Mouse (Mus musculus) frontal cortex, postnatal 14 days (tissue): ENCODE data around the gene Trafd1.
"Not testable (repeated sequence)": the region's sequence is repeated elsewhere in the genome, so short reads cannot be mapped to it uniquely, and the experiment has no call there.

Experiments used
- DNase-seq, 2 experiments: peaks; one replicate each; pipeline ENCODE4 v3.0.0; 2022; ENCODE audit warnings: low spot score in 2 of 2

The Trafd1 gene

DNA sequence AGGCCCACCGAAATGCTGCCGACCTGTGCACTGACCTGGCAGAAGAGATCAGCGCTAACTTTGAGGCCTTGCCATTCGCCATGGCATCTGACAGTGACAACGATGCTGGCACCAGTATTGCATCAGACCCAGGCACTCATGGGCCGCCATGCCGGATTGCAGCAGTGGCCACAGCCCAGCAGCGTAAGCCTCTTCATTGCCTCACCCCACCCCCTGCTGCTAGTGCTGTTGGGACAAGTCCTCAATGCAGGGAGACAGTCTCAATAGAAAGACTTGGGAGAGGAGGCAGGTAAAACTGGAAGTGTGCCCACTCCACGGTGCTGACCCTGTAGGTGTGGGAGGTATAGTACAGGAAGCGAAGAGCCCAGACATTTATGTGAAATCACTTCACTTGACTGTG, 53.7 kb downstream of the Trafd1 start:
- no peak for DNase-seq

DNA sequence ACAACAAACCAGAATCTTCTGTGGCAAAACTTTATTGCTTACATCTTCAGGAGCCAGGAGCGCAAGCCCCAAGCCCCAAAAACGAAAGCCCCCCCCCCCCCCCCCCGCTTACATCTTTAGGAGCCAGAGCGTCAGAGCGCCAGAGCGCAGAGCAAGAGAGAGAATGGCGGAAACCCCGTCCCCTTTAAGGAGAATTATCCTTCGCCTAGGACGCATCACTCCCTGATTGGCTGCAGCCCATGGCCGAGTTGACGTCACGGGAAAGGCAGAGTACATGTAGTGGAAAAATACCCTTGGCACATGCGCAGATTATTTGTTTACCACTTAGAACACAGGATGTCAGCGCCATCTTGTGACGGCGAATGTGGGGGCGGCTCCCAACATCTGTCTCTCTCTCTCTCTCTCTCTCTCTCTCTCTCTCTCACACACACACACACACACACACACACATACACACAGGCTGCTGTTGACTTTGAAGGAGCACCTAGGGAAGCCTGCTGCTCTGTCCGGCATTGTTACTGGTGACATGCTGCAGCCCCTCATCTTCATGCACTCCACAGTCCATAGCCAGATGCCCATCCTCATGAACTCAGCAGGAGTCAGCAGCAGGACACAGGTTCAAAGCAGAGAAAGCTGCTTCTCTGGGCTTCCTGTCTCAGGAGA, 55.1 kb downstream of the Trafd1 start:
- DNase-seq: not testable (repeated sequence)

DNA sequence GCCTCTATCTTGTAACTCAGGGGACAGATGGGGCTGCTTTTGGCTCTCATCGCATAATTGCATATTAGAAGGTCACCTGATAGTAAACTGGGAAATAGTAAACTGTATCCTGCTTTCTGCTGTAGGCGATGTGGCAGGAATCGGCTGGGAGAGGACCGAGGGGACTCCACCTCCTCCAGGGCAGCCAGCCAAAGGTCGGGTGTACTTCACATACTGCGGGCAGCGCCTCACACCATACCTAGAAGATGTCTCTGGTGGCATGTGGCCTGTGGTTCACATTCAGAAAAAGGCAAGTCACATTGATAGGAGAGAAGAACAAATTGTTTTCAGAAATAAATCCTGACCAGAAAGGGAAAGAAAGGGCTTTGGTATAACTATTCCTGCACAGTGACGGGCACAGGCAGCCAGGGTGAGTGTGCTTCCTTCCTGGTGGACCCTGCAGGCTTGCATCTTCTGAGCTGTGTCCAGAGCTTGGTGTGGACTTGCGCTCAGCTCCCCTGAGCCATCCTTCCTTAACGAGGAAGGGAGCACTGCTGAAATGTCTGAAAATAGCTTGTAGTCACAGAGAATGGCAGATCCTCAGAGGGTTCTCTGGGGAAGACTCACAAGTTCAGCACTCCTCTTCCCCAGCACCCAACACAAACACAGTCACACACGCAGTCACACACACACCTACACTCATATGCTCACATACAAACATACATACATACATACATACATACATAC, 55.9 kb downstream of the Trafd1 start:
- no peak for DNase-seq

DNA sequence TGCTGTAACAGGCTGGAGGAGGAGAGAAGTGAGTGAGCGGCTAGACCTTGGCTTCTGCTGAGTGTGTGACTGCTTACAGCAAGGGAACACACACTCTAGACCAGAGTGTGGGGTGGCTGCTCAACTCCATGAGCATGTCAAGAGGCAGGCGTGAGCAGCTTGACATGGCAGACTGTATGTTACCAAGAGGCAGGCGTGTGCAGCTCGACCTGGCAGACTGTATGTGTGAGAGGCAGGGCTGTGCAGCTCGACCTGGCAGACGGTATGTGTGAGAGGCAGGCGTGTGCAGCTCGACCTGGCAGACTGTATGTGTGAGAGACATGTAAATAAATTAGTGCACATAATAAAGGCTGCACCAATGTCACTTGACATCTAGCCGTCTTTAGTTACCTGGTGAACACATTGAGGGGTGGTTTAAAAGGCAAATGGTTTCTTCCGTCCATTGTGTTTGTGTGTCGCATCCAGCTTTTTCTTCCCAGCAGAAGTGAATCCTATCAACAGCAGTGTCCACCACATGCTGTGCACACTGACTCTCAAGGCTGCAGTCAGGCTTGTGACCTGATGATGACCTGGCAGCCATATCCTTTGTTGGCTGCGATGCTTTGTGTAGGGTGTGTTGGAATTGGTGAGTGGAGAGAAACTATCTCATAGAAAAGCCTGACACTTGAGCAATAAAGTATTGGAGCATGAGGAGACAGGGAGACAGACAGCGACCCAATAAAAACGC, 59.2 kb downstream of the Trafd1 start:
- no peak for DNase-seq
